Mouse (Mus musculus) cerebellum, adult 2 months (tissue): ENCODE data around the gene Tbx19.

Experiments used
- CTCF ChIP-seq: fragments of 200-500 bp; IDR thresholded peaks from 2 replicates; pipeline ENCODE4 v1.5.1; 2011; ENCODE audit warnings: low read depth, mild to moderate bottlenecking, control low read depth, low read length, moderate library complexity, borderline replicate concordance; ENCODE audit not compliant: insufficient read depth
- POLR2A ChIP-seq: fragments of 200-500 bp; IDR thresholded peaks from 2 replicates; pipeline ENCODE4 v1.6.1; 2011; ENCODE audit warnings: low read length, control low read depth, borderline replicate concordance; ENCODE audit not compliant: insufficient read depth

GRCm38 (mm10) chr1:165201445-165202012 is 41.0 kb upstream of the Tbx19 start:
- TF ChIP-seq CTCF (no peak), POLR2A (no peak)
